Mouse (Mus musculus): Measurements from ENCODE around the gene Kcnj3. TPM values are rescaled to one million over a fixed set of nuclear protein-coding genes. Genes with fewer than 3 reads are reported as not detected.

Kcnj3 gene
- polyA plus RNA-seq (2016; fragmentation: Nextera tagmentation; extraction: Ambion mirVana) = 0.88 and 1.4 TPM in 2 replicates

DNA sequence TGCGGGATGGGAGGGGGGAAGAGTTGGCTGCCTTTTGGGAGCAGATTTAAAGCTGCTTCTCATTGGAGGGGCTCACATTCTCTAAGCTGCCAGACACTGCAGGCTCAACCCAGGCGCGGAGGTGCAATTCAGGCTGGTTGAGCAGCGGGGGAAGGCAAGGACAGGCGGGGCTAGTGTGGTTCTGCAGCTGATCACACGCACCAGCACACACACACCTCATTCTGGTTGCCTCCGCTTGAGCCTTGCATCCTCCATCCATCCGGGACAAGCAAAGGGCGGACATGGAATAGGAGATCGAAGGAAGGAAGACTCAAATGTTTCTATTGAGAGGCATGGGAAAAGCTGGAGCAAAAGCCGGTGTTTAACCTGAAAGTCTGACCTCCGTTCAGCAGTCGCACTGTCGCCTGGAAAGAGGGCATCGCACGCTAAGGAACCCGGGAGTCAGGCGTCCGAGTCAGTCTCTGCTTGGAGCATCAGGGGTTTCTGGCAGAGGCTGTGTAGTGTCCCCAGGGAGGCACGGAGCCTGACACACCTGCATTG lies at the start of gene Kcnj3:
TSS of gene Kcnj3 (plus strand) at position 250 of the 540 bp plus-strand sequence.
- Histone ChIP-seq H3K36me3 (no peaks in the 10 kb centered on the region), H3K4me3 (peak within 1 kb of the TSS; percentile 48), H3K27me3 (replicated peaks) (peaks cover 19% of the 10 kb centered on the region), H3K9ac (peak within 1 kb of the TSS; percentile 46; the same call in 1 of the 2 replicates), H3K27ac (no peak within 1 kb of the TSS), H3K4me2 (replicated peaks) (peak within 1 kb of the TSS; percentile 76), H3K9me3 (no peaks in the 10 kb centered on the region), H3K4me1 (peaks cover 19% of the 10 kb centered on the region)
- WGBS = under 1% methylated on average over 20 of the region's 20 CpGs
- ATAC-seq (ENCODE audit: low FRiP score, low read depth) = peak; percentile 81

DNA sequence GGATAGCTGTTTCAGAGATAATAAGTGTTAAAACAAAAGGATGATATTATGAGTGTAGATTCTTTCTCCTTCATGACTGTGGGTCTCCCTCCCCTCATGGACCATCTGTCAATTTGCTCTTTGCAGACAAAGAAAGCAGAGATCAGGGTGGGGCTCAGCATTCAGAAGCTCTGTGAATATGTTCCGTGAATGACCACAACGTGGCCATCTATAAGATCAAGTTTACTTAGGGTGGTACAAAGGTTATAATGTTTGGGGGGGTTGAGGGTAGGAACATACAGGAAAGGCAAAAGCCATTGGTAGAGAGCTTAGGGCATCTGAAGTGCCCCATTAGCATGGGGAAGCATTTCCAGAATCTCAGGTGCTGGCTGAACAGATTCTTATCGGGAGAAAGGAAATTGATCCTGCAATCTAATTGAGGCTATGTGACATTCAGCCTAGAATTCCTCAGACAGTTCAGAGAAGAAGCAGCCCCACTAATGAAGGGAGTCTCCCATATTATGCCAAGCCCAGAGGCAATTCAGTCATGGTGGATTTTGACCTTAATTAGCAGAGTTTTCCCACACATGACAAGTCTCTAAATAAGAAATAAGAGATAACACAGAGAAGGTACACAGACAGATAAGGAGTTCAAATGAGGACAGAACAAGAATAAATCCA lies 45.3 kb upstream of the Kcnj3 start:
- H3K4me1 ChIP-seq = no peaks in the 10 kb centered on the region
- no peak overlapping the region for H3K9ac ChIP-seq
- H3K9me3 ChIP-seq = no peaks in the 10 kb centered on the region
- WGBS = 61% methylated on average over 3 of the region's 3 CpGs
- H3K4me3 ChIP-seq = no peak overlapping the region
- no peak overlapping the region for H3K4me2 ChIP-seq (replicated peaks)
- ATAC-seq (ENCODE audit: low FRiP score, low read depth) = peak; percentile 33; the same call in 1 of the 2 replicates
- no peaks in the 10 kb centered on the region for H3K36me3 ChIP-seq
- no peak overlapping the region for H3K27ac ChIP-seq
- no peaks in the 10 kb centered on the region for H3K27me3 ChIP-seq (replicated peaks)

DNA sequence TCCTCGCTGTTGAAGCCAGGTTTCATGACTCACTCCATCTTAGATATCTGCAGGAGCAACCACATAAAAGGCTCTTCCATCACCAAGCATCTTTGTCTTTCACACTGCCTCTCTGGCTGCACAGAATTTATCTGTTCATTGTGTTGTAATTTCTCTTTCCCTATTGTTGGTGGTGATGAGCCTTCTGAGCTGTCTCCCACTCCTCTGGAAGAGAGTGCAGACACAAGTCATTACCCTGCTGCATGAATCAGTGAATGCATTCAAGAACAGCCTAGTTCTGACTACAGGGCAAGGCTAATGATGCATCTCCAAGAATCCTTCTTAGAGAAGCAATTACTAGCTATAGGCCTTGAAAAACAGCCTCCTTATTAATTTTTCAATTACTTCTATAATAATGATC lies 30.5 kb upstream of the Kcnj3 start:
- no peak overlapping the region for H3K4me2 ChIP-seq (replicated peaks)
- H3K4me1 ChIP-seq = no peaks in the 10 kb centered on the region
- H3K9ac ChIP-seq = no peak overlapping the region
- 73% methylated on average over 1 of the region's 1 CpGs for WGBS
- H3K36me3 ChIP-seq = no peaks in the 10 kb centered on the region
- no peak overlapping the region for H3K4me3 ChIP-seq
- no peaks in the 10 kb centered on the region for H3K9me3 ChIP-seq
- no peak for ATAC-seq (ENCODE audit: low FRiP score, low read depth)
- no peak overlapping the region for H3K27ac ChIP-seq
- no peaks in the 10 kb centered on the region for H3K27me3 ChIP-seq (replicated peaks)

DNA sequence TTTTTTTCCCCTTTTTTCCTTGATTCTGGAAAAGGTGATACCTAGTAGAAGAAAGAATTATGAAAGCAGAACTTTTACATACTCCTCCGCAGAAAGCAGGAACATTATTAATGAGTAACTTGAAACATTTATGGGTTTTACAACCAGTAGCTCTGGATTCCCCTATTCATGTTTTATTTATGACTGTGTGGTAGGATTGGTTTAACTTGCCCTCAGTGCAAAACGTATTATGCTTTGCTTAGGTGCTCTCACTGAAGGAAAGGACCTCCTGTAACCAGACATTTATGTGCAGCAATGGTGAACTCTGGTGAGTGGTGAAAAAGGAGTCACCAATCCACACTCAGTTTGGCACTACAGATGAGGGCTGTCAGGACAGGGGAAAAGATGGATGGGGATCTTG lies 8.1 kb upstream of the Kcnj3 start:
- Histone ChIP-seq H3K9ac (no peak overlapping the region), H3K4me3 (no peak overlapping the region), H3K4me1 (no peaks in the 10 kb centered on the region), H3K4me2 (replicated peaks) (no peak overlapping the region), H3K36me3 (no peaks in the 10 kb centered on the region), H3K9me3 (no peaks in the 10 kb centered on the region), H3K27ac (no peak overlapping the region), H3K27me3 (replicated peaks) (no peaks in the 10 kb centered on the region)
- ATAC-seq (ENCODE audit: low FRiP score, low read depth) = no peak
- WGBS = 30% methylated on average over 2 of the region's 2 CpGs

DNA sequence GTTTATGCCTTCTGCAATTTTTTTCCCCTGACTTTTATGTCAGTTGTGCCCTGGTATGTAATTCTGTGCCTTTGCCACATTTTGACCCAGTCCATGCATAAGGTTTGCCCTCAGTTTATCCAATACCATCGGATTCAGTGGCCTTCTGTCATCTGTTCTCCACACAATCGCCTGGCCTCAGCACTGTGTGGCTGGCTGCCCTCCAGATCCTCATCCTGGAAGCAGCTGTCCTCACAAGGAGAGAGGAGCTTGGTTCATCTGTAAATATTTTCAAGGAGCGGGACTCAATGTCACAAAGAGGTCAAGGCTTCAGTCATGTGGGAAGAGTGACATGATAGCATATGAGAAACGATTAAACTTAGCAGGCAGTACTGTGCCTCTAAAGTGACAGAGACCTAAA lies 3.7 kb upstream of the Kcnj3 start:
- Histone ChIP-seq H3K27ac (no peak overlapping the region), H3K4me2 (replicated peaks) (no peak overlapping the region), H3K4me3 (no peak overlapping the region), H3K9me3 (no peaks in the 10 kb centered on the region), H3K27me3 (replicated peaks) (peaks cover 7% of the 10 kb centered on the region), H3K9ac (no peak overlapping the region), H3K4me1 (peaks cover 14% of the 10 kb centered on the region), H3K36me3 (no peaks in the 10 kb centered on the region)
- WGBS = 84% methylated on average over 4 of the region's 4 CpGs
- ATAC-seq (ENCODE audit: low FRiP score, low read depth) = no peak

DNA sequence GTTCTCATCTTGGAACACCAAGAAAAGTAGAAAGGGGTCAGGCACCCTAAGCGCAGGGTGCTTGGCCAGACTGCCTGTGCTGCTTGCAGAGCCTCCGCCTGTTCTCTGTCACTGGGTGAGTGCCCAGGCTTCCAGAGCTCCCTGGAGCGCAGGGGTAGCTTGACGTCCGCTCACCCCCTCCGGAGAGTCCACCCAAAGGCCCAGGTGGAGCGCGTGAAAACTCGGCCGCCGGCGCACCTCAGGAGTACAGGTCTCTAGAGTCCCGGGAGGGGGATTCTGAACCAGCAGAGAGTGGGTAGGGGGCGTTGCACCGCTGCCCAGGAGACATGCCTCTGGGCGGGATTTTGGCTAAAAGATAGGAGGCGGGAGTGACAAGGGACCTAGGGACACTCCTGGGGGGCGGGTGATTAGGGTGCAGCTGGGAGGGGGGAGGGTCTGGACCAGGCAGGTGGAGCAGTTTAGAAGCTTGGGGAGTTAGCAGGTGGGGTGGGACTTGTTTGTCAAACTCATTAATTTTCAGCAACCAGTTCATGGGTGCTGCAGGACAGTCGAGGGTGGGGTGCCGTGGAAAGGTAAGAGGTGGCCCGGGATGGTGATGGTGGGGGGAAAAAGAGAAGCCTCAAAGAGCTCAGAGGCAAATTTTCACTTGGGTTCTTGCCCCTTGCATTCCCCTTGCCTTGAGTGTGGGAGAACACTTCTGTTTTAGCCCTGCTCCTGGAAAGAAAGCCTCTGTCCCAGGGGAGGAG lies 664 bp downstream of the Kcnj3 start:
- H3K9me3 ChIP-seq = no peaks in the 10 kb centered on the region
- peaks cover 19% of the 10 kb centered on the region for H3K4me1 ChIP-seq
- peak overlapping the region; percentile 46 for H3K9ac ChIP-seq
- under 1% methylated on average over 21 of the region's 21 CpGs for WGBS
- H3K27ac ChIP-seq = no peak overlapping the region
- no peaks in the 10 kb centered on the region for H3K36me3 ChIP-seq
- peaks cover 19% of the 10 kb centered on the region for H3K27me3 ChIP-seq (replicated peaks)
- peak; percentile 75 for ATAC-seq (ENCODE audit: low FRiP score, low read depth)
- peak overlapping the region; percentile 76 for H3K4me2 ChIP-seq (replicated peaks)
- H3K4me3 ChIP-seq = peak overlapping the region; percentile 48

DNA sequence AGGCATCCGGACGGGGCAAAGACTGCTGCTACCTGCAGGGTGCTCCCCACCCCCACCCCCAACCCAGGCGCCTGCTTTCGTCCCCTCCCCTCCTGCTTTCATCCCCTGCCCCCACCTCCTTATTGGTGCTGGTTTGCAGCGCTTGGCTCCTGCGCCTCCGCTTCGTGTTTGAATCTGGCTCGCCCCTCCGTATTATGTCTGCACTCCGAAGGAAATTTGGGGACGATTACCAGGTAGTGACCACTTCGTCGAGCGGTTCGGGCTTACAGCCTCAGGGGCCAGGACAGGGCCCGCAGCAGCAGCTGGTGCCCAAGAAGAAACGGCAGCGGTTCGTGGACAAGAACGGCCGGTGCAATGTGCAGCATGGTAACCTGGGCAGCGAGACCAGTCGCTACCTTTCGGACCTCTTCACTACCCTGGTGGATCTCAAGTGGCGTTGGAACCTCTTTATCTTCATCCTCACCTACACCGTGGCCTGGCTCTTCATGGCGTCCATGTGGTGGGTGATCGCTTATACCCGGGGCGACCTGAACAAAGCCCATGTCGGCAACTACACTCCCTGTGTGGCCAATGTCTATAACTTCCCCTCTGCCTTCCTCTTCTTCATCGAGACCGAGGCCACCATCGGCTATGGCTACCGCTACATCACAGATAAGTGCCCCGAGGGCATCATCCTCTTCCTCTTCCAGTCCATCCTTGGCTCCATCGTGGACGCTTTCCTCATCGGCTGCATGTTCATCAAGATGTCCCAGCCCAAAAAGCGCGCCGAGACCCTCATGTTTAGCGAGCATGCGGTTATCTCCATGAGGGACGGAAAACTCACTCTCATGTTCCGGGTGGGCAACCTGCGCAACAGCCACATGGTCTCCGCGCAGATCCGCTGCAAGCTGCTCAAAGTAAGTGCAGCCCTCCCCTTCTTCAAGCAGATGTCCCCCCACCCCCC lies 1.5 kb downstream of the Kcnj3 start:
- H3K27ac ChIP-seq = no peak overlapping the region
- peak overlapping the region; percentile 76 for H3K4me2 ChIP-seq (replicated peaks)
- H3K27me3 ChIP-seq (replicated peaks) = peaks cover 19% of the 10 kb centered on the region
- WGBS = 1% methylated on average over 51 of the region's 51 CpGs
- peak; percentile 46 for ATAC-seq (ENCODE audit: low FRiP score, low read depth)
- peak overlapping the region; percentile 46 for H3K9ac ChIP-seq
- H3K4me3 ChIP-seq = peak overlapping the region; percentile 48
- H3K36me3 ChIP-seq = no peaks in the 10 kb centered on the region
- H3K9me3 ChIP-seq = no peaks in the 10 kb centered on the region
- peaks cover 19% of the 10 kb centered on the region for H3K4me1 ChIP-seq

DNA sequence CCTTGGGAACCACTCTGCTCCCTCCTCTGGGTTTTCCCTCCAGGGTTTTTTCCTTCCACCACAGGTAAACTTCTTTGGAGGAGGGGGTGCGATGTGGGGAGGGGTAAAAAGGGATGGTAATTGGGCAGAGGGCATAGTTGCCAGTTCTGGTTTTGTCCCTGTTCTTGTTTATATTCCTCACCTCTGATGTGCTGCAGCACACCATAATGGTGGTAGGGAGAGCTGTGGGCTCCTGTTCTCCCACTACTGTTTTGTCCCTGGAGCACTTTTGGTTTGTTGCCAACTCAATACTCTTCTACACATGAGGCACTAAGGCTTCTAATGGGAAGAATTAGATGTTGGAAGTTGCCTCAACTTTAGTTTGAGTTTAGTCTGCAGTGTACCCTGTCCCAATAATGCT lies 2.2 kb downstream of the Kcnj3 start:
- Histone ChIP-seq H3K36me3 (no peaks in the 10 kb centered on the region), H3K4me3 (peak overlapping the region; percentile 48), H3K4me2 (replicated peaks) (peak overlapping the region; percentile 76), H3K9me3 (no peaks in the 10 kb centered on the region), H3K27ac (no peak overlapping the region), H3K4me1 (peaks cover 19% of the 10 kb centered on the region), H3K9ac (no peak overlapping the region), H3K27me3 (replicated peaks) (peaks cover 19% of the 10 kb centered on the region)
- ATAC-seq (ENCODE audit: low FRiP score, low read depth) = no peak
- WGBS = 0% methylated on average over 1 of the region's 1 CpGs

DNA sequence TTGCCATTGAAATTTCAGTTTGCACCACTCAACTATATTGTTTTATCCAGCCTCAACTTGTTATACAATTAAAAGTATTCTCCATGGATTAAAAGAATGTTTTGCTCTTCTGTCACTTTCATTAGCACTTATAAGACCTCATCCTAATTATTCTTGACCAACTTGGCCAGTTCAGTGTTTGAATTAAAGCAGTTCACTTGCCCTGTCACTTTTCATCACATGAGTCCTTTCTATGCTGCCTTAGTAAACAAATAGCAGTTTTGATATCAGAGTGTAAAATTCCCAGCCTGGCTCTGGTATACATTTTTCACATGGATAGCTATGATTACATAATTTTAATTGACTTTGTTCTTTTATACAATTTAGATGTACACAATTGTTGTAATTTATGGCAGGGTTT lies 3.4 kb downstream of the Kcnj3 start:
- ATAC-seq (ENCODE audit: low FRiP score, low read depth) = no peak
- Histone ChIP-seq H3K27me3 (replicated peaks) (peaks cover 19% of the 10 kb centered on the region), H3K9ac (no peak overlapping the region), H3K4me3 (no peak overlapping the region), H3K27ac (no peak overlapping the region), H3K4me1 (peaks cover 19% of the 10 kb centered on the region), H3K36me3 (no peaks in the 10 kb centered on the region), H3K9me3 (no peaks in the 10 kb centered on the region), H3K4me2 (replicated peaks) (no peak overlapping the region)

DNA sequence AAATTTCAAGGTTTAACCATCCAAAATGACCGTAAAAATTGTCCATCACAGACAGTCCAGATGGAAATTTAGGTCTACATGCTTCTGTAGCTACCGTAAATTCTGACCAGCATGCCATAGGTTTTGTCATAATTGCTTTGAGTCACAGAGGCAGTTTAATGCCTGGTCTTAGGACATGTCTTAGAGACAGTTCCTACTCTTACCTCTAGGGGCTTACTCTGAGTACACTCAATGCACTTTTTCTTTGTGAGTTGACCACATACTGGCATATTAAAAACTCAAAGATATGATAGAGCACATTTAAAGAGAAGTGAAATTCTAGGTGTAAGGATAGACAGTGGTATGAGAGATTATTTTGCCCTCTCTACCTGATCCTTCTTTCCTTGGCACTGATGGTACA lies 6.2 kb downstream of the Kcnj3 start:
- ATAC-seq (ENCODE audit: low FRiP score, low read depth) = no peak
- Histone ChIP-seq H3K4me2 (replicated peaks) (no peak overlapping the region), H3K4me3 (no peak overlapping the region), H3K27me3 (replicated peaks) (peaks cover 13% of the 10 kb centered on the region), H3K36me3 (no peaks in the 10 kb centered on the region), H3K9ac (no peak overlapping the region), H3K9me3 (no peaks in the 10 kb centered on the region), H3K27ac (no peak overlapping the region), H3K4me1 (peaks cover 6% of the 10 kb centered on the region; the same call in 1 of the 2 replicates)
- 90% methylated on average over 2 of the region's 2 CpGs for WGBS

DNA sequence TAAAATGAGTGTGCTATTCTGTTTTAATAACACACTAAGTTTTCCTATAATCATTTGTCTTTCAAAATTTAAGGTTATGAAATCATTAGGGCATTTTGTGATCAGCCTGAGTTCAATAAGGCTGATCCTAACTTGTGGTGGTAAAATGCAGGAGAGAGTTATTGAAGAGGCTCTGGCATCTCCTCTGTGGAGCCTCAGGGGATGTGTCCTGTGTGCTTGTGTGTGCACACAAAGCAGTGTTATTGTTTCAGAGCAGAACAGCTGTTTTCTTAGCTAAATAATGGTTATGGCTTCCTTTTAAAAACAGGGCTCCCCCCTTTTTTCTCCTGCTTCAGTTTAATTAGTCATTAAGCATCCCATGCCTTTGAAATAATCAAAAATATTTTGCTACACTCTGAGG lies 11.5 kb downstream of the Kcnj3 start:
- Histone ChIP-seq H3K9ac (no peak overlapping the region), H3K4me2 (replicated peaks) (no peak overlapping the region), H3K27ac (no peak overlapping the region), H3K9me3 (no peaks in the 10 kb centered on the region), H3K4me1 (no peaks in the 10 kb centered on the region), H3K27me3 (replicated peaks) (no peaks in the 10 kb centered on the region), H3K4me3 (no peak overlapping the region), H3K36me3 (no peaks in the 10 kb centered on the region)
- ATAC-seq (ENCODE audit: low FRiP score, low read depth) = no peak

DNA sequence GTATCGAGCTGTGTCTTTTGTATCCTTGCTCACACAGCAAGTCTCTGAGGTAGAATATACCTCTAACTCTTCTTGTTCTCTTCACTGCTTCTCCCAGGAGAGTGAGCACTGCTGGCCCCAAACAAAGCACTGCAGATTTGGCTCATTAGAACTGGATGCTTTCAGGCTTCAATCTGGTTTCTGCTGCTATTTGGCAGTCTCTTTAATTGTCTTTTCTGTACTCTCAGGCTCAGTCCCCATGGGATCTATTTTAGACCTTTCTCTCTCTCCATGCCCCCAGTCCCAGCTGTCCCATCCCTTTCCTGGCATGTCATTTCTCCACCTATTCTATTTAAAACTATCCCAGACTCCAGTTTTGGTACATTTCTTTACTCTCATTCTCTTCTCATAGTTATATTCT lies 15.0 kb downstream of the Kcnj3 start:
- H3K27ac ChIP-seq = no peak overlapping the region
- no peaks in the 10 kb centered on the region for H3K9me3 ChIP-seq
- no peaks in the 10 kb centered on the region for H3K36me3 ChIP-seq
- no peak overlapping the region for H3K4me2 ChIP-seq (replicated peaks)
- ATAC-seq (ENCODE audit: low FRiP score, low read depth) = no peak
- no peak overlapping the region for H3K9ac ChIP-seq
- H3K27me3 ChIP-seq (replicated peaks) = no peaks in the 10 kb centered on the region
- H3K4me3 ChIP-seq = no peak overlapping the region
- 68% methylated on average over 1 of the region's 1 CpGs for WGBS
- H3K4me1 ChIP-seq = no peaks in the 10 kb centered on the region

Data from neural tube, embryonic 12.5 days (tissue).